Mouse (Mus musculus): ENCODE results near the gene Rai1. TPM values are rescaled to one million over a fixed set of nuclear protein-coding genes. Genes with fewer than 3 reads are reported as not detected.

Gene Rai1
- polyA plus RNA-seq, 2 experiments = 29.7 to 62.1 TPM

- Histone ChIP-seq H3K4me3 (replicated peaks; ENCODE audit: low read length) (peak overlapping the region; percentile 43), H3K9ac (ENCODE audit: low read depth, low read length, severe bottlenecking) (peak overlapping the region; percentile 31), H3K4me2 (replicated peaks; ENCODE audit: low read depth, low read length, severe bottlenecking) (peak overlapping the region; percentile 68), H3K9me3 (ENCODE audit: control insufficient read depth, low read length) (no peaks in the 10 kb centered on the region), H3K4me1 (ENCODE audit: control insufficient read depth, insufficient read depth, low read length) (peaks cover 55% of the 10 kb centered on the region), H3K36me3 (ENCODE audit: control insufficient read depth, insufficient read depth, low read length) (peaks cover 20% of the 10 kb centered on the region), H3K27me3 (ENCODE audit: control insufficient read depth, insufficient read depth, low read length) (no peaks in the 10 kb centered on the region), H3K27ac (replicated peaks; ENCODE audit: low read depth, low read length) (peak overlapping the region; percentile 78)
- TF ChIP-seq POLR2A (IDR thresholded peaks at IDR 0.05; ENCODE audit: borderline replicate concordance, extremely low read depth, insufficient read depth, insufficient read length) = 0 out of 2 replicates have a peak, but pooled peaks have one; percentile 26
- peak; percentile 94 for DNase-seq (ENCODE audit: low spot score)
- ATAC-seq (ENCODE audit: low FRiP score, low read depth) = peak; percentile 89
- under 1% methylated on average over 45 of the region's 47 CpGs for WGBS
These were observed 105.5 kb downstream of the Rai1 start for GRCm38 (mm10) chr11:60210305-60210724.

GRCm38 (mm10) chr11:60211152-60211551 lies 106.3 kb downstream of the Rai1 start:
- H3K4me1 ChIP-seq (ENCODE audit: control insufficient read depth, insufficient read depth, low read length) = peaks cover 55% of the 10 kb centered on the region
- H3K27ac ChIP-seq (replicated peaks; ENCODE audit: low read depth, low read length) = peak overlapping the region; percentile 78; the same call in 1 of the 2 replicates
- ATAC-seq (ENCODE audit: low FRiP score, low read depth) (no peak), DNase-seq (ENCODE audit: low spot score) (no peak)
- H3K27me3 ChIP-seq (ENCODE audit: control insufficient read depth, insufficient read depth, low read length) = no peaks in the 10 kb centered on the region
- no peak for TF ChIP-seq POLR2A (IDR thresholded peaks at IDR 0.05; ENCODE audit: borderline replicate concordance, extremely low read depth, insufficient read depth, insufficient read length)
- H3K4me2 ChIP-seq (replicated peaks; ENCODE audit: low read depth, low read length, severe bottlenecking) = peak overlapping the region; percentile 68; the same call in 1 of the 2 replicates
- no peaks in the 10 kb centered on the region for H3K9me3 ChIP-seq (ENCODE audit: control insufficient read depth, low read length)
- no peak overlapping the region for H3K9ac ChIP-seq (ENCODE audit: low read depth, low read length, severe bottlenecking)
- H3K4me3 ChIP-seq (replicated peaks; ENCODE audit: low read length) = 0 out of 2 replicates have a peak overlapping the region, but pooled peaks have one; percentile 43
- 51% methylated on average over 3 of the region's 3 CpGs for WGBS
- peaks cover 11% of the 10 kb centered on the region for H3K36me3 ChIP-seq (ENCODE audit: control insufficient read depth, insufficient read depth, low read length)

GRCm38 (mm10) chr11:60211761-60212160 lies 106.9 kb downstream of the Rai1 start:
- ATAC-seq (ENCODE audit: low FRiP score, low read depth) (no peak), DNase-seq (ENCODE audit: low spot score) (no peak)
- WGBS = 56% methylated on average over 12 of the region's 12 CpGs
- H3K4me3 ChIP-seq (replicated peaks; ENCODE audit: low read length) = no peak overlapping the region
- TF ChIP-seq POLR2A (IDR thresholded peaks at IDR 0.05; ENCODE audit: borderline replicate concordance, extremely low read depth, insufficient read depth, insufficient read length) = no peak
- H3K9ac ChIP-seq (ENCODE audit: low read depth, low read length, severe bottlenecking) = no peak overlapping the region
- H3K4me2 ChIP-seq (replicated peaks; ENCODE audit: low read depth, low read length, severe bottlenecking) = 0 out of 2 replicates have a peak overlapping the region, but pooled peaks have one; percentile 11
- peak overlapping the region; percentile 39; the same call in 1 of the 2 replicates for H3K27ac ChIP-seq (replicated peaks; ENCODE audit: low read depth, low read length)
- H3K36me3 ChIP-seq (ENCODE audit: control insufficient read depth, insufficient read depth, low read length) = peaks cover 5% of the 10 kb centered on the region; the same call in 1 of the 2 replicates
- peaks cover 55% of the 10 kb centered on the region for H3K4me1 ChIP-seq (ENCODE audit: control insufficient read depth, insufficient read depth, low read length)
- no peaks in the 10 kb centered on the region for H3K27me3 ChIP-seq (ENCODE audit: control insufficient read depth, insufficient read depth, low read length)
- H3K9me3 ChIP-seq (ENCODE audit: control insufficient read depth, low read length) = no peaks in the 10 kb centered on the region

GRCm38 (mm10) chr11:60213266-60213665 lies 108.5 kb downstream of the Rai1 start:
- Histone ChIP-seq H3K4me2 (replicated peaks; ENCODE audit: low read depth, low read length, severe bottlenecking) (no peak overlapping the region), H3K27me3 (ENCODE audit: control insufficient read depth, insufficient read depth, low read length) (no peaks in the 10 kb centered on the region), H3K27ac (replicated peaks; ENCODE audit: low read depth, low read length) (no peak overlapping the region), H3K9me3 (ENCODE audit: control insufficient read depth, low read length) (no peaks in the 10 kb centered on the region), H3K4me1 (ENCODE audit: control insufficient read depth, insufficient read depth, low read length) (peaks cover 51% of the 10 kb centered on the region), H3K36me3 (ENCODE audit: control insufficient read depth, insufficient read depth, low read length) (peaks cover 5% of the 10 kb centered on the region; the same call in 1 of the 2 replicates), H3K9ac (ENCODE audit: low read depth, low read length, severe bottlenecking) (no peak overlapping the region; the same call in 1 of the 2 replicates), H3K4me3 (replicated peaks; ENCODE audit: low read length) (no peak overlapping the region)
- no peak for ATAC-seq (ENCODE audit: low FRiP score, low read depth)
- no peak for DNase-seq (ENCODE audit: low spot score)
- 61% methylated on average over 6 of the region's 6 CpGs for WGBS
- no peak for TF ChIP-seq POLR2A (IDR thresholded peaks at IDR 0.05; ENCODE audit: borderline replicate concordance, extremely low read depth, insufficient read depth, insufficient read length)

- H3K27me3 ChIP-seq (ENCODE audit: control insufficient read depth, insufficient read depth, low read length) = no peaks in the 10 kb centered on the region
- ATAC-seq (ENCODE audit: low FRiP score, low read depth) (no peak), DNase-seq (ENCODE audit: low spot score) (no peak)
- peaks cover 11% of the 10 kb centered on the region; the same call in 1 of the 2 replicates for H3K36me3 ChIP-seq (ENCODE audit: control insufficient read depth, insufficient read depth, low read length)
- peaks cover 33% of the 10 kb centered on the region for H3K4me1 ChIP-seq (ENCODE audit: control insufficient read depth, insufficient read depth, low read length)
- TF ChIP-seq POLR2A (IDR thresholded peaks at IDR 0.05; ENCODE audit: borderline replicate concordance, extremely low read depth, insufficient read depth, insufficient read length) = no peak
- H3K4me3 ChIP-seq (replicated peaks; ENCODE audit: low read length) = no peak overlapping the region
- 62% methylated on average over 1 of the region's 1 CpGs for WGBS
- no peak overlapping the region for H3K4me2 ChIP-seq (replicated peaks; ENCODE audit: low read depth, low read length, severe bottlenecking)
- H3K27ac ChIP-seq (replicated peaks; ENCODE audit: low read depth, low read length) = no peak overlapping the region
- no peaks in the 10 kb centered on the region for H3K9me3 ChIP-seq (ENCODE audit: control insufficient read depth, low read length)
- H3K9ac ChIP-seq (ENCODE audit: low read depth, low read length, severe bottlenecking) = no peak overlapping the region
These were observed 111.9 kb downstream of the Rai1 start for GRCm38 (mm10) chr11:60216671-60217070.

Data from limb, embryonic 14.5 days (tissue).